Mouse (Mus musculus) adrenal gland, adult (tissue): ENCODE data around the gene Cyp20a1.

Experiments used
- DNase-seq, 2 experiments: peaks; one replicate each; pipeline ENCODE4 v3.0.0; 2022 to 2023; ENCODE audit warnings: low spot score in 1 of 2; ENCODE audit not compliant: inconsistent age in 2 of 2

The Cyp20a1 gene

DNA sequence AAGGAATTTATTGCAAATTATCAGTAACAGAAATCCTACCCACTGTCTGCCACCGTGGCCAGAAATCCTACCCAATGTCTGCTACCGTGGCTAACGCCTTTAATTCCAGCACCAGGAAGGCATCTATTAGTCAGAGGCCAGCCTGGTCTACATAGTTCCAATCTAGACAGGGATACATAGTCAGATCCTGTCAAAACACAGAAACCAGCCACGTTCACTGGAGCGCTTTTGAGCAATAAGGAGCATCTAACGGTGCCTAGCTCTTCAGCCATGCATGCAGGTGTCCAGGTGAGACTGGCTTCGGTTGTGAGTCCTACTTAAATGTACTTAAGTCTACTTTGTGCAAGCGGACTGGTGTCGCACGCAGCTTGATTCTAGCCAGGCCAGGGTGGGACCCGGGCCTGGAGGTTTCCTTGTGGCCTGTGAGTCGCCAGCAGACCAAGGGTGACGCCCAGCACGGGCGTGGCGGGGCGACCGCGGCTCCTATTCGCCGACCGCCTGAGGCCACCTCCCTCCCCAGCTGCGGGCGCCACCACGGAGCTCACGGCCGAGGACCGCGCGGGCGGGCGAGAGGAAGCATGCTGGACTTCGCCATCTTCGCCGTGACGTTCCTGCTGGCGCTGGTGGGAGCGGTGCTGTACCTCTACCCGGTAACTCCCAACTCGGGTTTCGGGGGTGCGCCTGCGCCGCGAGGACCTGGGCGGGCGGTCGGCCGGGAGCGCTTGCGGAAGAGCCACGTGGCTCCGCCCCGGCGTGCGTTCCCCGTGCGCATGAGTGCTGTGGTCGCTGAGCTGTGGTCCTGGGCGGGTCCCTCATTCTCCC is at the start of gene Cyp20a1:
TSS of gene Cyp20a1 (plus strand) at position 516 of the 822 bp plus-strand sequence.
- peak; percentile 94 to 98 for DNase-seq

DNA sequence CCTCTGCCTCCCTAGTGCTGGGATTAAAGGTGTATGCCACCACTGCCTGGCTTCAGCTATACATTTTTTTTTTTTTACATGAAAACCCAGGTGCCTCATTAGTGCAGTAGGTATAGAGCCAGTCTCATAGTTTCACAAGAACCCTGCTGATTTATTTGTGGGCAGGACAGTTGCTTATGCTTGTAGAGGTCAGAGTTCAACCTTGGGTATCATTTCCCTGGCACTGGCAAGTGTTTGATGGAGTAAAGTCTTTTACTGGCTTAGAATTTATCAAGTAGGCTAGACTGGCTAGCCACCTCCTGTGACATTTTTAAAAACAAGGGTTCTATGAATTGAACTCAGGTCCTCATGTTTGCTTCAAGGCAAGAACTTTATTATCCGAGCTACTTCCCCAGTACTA is 49.2 kb upstream of the Cyp20a1 start:
- DNase-seq = no peak

DNA sequence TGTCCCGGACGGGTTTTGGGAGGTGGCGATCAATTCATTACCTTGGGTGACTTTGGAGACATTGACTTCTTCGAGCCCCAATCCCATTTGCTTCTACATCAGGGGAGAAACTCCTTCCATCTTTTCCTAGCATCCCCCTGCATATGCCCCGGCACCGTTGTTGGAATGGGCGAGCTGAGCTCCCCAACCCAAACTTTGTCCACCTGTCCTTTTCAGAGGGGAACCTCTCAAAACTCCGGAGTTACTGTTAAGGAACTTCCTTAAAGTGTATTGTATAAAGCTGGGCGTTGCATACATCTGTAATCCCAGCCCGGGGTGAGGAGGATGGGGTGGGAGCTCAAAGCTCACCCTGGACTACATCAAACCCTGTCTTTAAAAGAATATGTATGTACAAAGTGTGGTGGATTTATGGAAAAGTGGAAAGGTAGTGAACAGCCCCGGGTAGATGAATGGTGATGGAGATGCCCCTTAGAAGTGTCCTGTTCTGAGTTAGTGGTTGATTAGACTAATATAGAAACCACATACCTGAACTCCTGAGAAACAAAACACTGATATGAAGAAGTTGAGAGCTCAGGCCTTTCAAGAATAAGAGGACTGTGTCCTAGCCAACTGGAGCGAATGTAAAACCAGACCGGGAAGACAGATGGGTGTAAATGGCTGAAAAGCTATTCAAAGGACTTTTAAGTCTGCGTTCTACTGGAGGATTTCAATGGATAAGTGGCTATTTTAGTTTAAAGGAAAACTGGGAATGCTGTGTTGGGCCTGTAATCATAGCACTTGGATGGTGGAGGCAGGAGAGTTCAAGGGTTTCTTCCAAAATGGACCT is 720 bp downstream of the Cyp20a1 start:
- DNase-seq = no peak

DNA sequence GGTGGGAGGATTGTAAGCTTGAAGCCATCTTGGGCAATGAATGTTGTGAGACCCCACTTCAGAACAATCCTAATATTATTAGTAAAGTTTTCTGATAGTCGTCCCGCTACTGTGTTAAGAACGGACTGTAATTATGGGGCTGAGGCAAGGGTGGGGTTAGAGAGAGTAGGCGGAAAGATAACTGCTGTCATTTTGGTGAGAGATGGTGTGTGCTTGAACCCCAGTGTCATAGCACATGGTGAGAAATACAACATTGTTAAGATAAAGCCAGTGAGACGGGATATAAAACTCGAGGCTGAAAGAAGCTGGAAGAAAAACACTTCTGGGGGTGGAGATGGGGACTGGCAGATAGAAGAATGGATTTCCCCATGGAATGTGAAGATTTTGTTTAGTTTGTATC is 1.5 kb downstream of the Cyp20a1 start:
- no peak for DNase-seq

DNA sequence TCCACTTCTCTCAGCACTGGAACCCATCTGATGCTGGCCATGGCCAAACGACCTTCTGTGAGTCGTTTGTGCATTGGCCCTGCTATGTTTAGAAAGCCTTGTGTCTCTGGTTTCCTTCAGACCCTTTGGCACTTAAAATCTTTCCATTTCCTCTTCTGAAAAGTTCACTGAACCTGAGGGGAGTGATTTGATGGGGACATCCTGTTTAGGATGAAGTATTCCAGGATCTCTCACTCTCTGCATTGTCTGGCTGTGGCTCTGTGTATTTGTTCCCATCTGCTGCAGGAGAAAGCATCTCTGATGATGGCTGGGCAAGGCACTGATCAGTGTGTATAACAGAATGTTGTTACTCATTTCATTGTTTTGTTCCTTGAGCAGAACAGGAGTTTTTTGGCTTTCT is 2.6 kb downstream of the Cyp20a1 start:
- DNase-seq = peak in 1 of 2 experiments; percentile 27

DNA sequence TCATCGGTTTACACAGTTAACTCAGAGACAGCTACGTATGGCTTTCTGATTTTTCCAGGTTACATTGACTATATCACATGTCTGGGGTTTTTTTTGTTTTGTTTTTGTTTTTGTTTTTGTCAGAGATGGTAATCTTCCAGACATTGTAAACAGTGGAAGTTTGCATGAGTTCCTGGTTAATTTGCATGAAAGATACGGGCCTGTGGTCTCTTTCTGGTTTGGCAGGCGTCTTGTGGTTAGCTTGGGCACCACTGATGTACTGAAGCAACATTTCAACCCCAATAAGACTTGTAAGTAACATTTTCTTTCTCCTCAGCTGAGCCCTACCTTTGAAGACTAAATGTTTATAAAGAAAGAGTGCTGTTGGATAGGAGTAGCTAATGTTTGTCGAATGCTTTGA is 9.7 kb downstream of the Cyp20a1 start:
- DNase-seq = no peak

DNA sequence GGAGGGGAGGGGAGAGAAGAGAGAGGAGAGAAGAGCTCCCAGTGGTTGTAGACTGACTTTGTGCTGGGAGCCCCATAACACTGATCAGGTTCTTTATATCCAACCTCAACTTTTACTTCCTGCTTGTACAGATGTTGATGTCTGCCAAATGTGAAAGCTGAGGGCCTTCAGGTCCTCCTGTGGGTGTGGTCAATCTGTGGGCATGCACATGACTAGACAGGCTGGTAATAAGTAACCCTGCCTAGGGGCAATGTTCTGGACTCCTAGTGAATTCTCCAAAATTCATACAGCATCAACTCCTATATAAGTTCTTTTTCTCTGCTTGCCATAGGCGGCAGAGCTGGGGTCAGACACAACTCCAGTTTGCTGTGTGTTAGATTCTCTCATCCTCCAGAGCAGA is 18.5 kb downstream of the Cyp20a1 start:
- DNase-seq = no peak

DNA sequence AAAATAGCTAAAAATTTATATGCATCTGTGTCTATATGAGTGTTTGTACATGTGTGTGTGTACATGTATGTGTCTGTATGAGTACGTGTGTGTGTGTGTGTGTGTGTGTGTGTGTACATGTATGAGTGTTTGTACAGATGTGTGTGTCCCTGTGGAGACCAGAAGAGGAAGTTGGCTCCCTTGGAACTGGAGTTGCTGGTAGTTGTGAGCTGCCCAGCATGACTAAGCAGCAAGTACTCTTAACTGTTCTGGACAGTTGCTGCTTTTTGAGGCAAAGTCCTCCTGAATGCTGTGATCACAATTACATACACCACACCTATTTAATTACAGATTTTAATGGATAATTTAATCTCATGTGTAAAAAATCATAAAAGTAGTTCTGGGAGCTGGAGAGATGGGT is 33.4 kb downstream of the Cyp20a1 start:
- DNase-seq = no peak

DNA sequence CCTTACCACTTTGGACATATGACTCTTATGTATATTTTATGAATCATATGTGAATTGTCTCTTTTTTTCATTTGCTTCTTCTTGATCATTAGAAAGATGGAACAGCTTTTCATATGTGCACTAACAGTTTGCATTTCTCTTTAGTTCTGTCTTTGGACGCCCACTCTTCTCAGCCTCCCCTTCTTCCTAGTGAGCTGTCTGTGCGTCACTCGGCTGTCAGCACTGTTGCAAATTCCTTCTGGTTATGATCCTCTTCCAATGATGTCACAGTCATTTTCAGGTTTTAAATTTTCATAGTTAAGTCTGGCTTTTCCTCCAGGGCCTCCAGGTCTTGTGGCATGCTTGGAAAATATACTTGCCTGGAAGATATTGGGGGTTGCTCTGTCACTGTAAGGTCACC is 38.8 kb downstream of the Cyp20a1 start:
- DNase-seq = no peak

DNA sequence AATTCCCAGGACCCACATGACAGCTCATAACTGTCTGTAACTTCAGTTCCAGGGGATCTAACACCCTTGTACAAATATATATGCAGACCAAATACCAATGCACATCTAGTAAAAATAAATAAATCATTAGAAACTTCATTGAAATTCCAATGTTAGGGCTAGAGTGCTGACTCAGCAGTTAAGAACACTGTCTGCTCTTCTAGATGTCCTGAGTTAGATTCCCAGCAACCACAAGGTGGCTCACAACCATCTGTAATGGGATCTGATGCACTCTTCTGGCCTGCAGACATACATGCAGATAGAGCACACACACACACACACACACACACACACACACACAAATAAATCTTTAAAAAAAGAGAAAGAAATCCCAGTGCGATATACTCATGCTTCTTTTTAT is 61.7 kb downstream of the Cyp20a1 start:
- DNase-seq = peak; percentile 20 to 40

DNA sequence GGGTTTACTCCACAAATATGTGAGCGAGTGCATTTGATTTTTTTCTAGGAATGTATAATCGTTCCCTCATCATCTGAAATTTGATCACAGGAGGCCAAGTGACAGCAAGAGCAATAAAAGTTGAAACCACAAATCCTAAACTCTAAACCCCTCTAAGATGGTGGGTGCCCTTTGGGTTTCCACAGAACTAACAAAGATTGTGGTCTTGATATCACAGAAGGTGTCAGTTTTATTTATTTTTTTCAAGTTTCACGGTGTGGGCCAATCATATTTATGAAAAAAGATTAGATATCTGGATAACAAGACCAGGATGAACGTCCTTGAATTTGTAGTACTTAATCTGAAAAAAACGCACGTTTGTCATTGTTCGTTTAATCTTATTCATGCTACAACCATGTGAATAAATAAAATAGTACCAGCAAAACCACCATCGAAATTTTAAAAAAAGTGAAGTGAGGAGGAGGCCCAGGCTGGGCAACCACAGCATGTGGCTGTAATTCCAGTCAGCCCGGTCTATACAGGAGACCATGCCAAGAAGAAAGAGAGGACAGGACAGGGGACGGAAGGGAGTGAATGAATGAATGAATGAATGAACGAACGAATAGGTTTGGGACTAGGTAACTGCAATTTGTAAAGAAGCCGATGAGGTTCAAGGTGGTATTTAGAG is 65.5 kb downstream of the Cyp20a1 start:
- no peak for DNase-seq

DNA sequence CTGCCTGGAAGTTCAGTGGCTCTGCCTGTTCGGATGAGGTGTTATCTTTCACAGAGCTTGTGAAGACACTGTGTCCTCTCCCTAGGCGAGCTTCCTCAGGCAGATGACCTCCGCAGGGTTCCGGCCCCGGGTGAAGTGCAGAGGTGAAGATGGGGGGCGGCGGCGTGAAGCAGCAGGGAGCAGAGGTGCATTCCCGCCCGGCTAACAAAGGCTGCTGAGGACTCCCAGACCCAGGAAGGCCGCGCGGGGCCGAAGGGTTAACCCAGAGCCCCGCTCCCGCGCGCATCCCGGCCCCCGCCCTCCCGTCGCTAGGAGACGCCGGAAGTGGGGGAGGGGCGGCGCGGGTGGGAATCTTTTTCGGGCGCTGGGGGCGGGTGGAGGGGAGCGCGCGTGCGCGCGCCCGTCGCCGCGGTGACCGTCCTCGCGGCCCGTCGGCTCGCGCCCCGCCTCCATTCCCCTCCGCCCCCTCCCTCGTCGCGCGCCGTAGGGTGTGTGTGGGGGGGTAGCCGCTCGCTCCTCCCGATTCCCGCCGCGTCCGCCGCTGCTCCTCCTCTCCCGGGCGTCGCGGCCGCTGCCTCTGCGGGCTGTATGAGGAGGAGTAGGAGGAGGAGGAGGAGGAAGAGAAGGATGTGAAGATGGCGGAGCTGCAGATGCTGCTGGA is 66.2 kb downstream of the Cyp20a1 start, which contains the start of gene Abi2:
TSS of gene Abi2 (plus strand) at position 452 of the 661 bp plus-strand sequence.
- DNase-seq = peak; percentile 95 to 97

DNA sequence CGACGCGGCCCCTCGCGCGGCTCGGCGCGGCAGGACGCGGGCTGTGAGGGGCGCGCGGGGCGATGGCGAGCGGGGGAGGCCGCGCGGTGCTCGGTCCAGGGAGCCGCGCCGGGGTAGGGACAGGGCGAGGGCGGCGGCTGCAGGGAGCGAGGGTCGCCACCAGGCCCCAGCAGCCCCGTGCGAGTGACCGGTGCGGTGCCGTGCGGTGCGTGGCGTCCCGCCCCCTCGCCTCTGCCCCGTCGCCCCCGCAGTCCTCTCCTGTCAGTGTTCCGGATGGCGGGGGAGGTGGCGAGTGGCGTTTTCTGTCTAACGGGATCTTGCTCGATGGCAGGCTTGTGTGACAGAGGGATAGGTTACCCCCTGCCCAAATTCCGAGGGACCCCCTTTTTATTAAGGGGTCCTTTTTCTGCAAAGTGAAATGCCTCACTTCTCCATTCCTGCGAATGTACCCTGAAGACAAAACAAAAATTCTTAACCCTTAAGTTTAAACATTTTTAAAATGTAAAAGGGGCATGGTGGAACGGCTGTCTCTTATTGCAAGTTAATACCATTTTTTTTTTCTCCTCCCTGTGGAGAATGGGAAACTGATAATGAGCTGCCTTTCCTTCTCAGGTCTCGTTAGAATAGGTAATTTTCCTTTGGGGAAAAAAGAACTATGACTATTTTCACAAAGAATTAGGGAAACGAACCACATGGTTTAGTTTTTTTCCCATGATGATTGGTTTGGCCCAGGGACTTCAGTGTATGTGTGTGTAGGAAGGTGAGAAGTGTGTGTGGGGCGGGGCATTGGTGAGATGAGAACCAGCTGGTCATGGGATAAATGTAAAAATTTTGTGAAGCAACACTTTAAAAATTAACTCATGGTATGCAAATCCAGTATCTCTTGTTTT is 67.0 kb downstream of the Cyp20a1 start:
- peak; percentile 66 to 81 for DNase-seq

DNA sequence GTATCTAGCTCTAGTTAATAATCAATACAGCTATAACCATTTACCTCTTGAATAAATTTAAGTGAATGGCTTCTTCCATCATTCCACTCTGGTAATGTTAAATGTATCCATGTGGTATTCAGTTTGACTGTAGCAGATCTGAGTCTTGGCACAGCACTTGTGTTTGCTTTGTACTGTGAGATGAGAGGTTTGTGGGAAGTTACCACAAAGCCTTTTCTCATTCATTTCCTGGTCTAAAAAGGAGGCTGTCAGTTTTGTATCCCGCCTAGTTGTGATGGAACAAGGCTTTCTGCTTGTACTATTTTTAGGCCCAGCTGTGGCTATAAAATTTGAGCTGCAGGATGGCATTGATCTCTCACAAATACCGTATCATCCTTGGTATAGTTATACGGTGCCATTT is 73.6 kb downstream of the Cyp20a1 start:
- no peak for DNase-seq

DNA sequence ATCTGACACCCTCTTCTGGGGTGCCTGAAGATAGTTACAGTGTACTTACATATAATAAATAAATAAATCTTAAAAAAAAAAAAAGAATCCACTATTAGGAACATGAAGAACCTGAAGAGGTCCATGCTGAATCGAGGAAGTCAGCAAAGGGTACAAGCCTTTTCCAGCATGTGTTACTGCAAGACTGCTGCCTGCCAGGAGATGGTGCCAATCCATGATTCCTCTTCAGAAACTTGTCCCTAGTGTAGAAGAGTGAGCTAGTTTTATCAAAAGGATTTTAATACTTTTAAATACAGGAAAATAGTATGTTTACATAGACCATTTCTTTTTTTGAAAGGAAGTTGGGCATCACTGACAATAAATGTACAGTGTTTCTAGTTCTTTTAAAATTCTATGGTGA is 80.8 kb downstream of the Cyp20a1 start:
- no peak for DNase-seq

DNA sequence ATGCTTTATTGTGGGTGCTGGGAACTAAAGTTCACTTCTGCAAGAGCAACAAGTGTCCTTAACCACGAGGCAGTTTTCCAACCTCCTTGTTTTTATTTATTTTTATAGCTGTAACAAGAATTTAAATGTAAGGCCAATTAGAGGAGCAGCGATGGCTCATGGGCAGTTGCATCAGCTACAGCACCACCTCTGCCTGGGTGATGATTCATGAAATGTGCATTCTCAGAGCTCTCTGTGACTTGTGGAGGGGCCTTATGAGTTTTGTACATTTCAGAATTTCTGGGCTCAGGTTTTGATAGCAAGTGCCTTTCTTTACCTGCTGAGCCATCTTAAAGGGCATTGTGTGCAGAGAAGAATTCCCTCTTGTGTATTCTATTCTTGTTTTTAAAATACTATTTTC is 85.2 kb downstream of the Cyp20a1 start:
- no peak for DNase-seq

DNA sequence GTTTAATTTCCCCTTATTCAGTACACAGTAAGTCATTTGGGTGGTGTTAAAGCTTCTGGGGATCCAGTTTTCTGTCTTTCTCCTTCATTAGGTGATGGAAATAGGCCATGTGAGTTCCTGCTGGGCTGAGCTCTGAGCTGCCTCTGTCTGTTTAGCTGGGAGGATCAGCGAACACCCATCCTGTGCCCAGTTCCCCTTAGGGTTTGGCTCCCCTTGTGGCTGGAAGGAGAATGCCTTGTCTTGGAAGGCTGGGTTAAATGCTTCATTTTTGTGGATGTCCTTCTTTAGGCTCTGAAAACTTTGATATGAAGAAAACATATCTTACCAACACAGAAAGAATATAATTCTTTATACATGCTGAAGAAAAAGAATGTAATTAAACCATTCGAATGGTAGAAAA is 85.8 kb downstream of the Cyp20a1 start:
- DNase-seq = peak; percentile 16 to 65

DNA sequence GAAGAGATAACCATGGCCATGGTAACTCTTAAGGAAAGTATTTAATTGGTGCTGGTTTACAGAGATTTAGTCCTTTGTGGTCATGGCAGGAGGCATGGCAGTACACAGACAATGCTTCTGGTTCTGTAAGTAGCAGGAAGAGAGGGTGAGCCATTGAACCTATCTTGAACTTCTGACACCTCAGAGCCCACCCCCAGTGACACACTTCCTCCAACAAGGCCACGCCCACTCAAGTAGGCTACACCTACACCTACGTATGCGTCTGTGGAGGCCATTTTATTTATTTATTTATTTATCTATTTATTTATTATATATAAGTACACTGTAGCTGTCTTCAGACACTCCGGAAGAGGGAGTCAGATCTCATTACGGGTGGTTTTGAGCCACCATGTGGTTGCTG is 88.4 kb downstream of the Cyp20a1 start:
- DNase-seq = no peak

DNA sequence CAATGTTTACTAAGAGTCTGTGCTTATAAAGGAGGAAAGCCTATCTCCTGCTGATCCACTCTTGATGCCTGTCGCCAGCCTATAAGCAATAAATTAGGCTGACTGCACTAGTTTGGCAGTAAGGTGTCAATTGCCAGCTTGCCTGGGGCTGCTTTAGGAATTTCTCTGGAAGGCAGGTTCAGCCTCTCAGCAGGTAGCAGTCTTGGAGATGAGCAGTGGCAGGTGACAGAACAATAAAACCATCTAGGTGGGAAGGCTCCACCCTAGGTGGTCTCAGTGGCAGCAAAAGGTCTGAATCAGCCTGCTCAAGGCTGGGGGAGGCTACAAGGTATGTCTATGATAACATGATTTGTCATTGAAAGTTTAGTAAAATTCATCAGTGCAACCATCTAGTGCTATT is 89.4 kb downstream of the Cyp20a1 start:
- DNase-seq = no peak
